Comparison of ENCODE assay signal across 13 mouse cellular contexts in genomic region chr3:58089344-58090139, GRCm38 (mm10).
A peak's percentile ranks its signal among the peaks of the same experiment; 100 is the strongest.
DNase-seq lines count a peak whose midpoint lies in the region; ATAC-seq and TF ChIP-seq lines count a peak whose summit lies in the region.
"Had no signal": no experiment of that assay in that cellular context is flagged by ENCODE, and none has a peak within 500 bp of the region (broad histone marks: within the 10 kb centered on the region; RNA-seq: fewer than 3 reads in every experiment).

No protein-coding gene starts in this region.

- CTCF ChIA-PET in Patski (lab: Charles Lee): interaction anchor here (1.5 to 1.8 kb wide), 2 partner anchors 25 to 244 kb away, joined by 4 to 6 read pairs; no protein-coding TSS in a partner anchor

- no peaks in the 10 kb centered on the region for H3K36me3 ChIP-seq in hindbrain, postnatal 0 days (ENCODE audit: insufficient read depth, low read length)
- H3K36me3 ChIP-seq in hindbrain, embryonic 11.5 days (ENCODE audit: control insufficient read depth, insufficient read depth, low read length): no peaks in the 10 kb centered on the region
- H3K36me3 ChIP-seq in kidney, embryonic 16.5 days (ENCODE audit: insufficient read depth, low read length): no peaks in the 10 kb centered on the region
- H3K36me3 ChIP-seq: forebrain, embryonic 12.5 days; heart, embryonic 12.5 days; intestine, embryonic 15.5 days; neural tube, embryonic 13.5 days had no signal

- H3K27me3 ChIP-seq in hindbrain, postnatal 0 days (ENCODE audit: insufficient read depth, low read length): no peaks in the 10 kb centered on the region
- no peaks in the 10 kb centered on the region for H3K27me3 ChIP-seq in hindbrain, embryonic 11.5 days (ENCODE audit: control insufficient read depth, insufficient read depth, low read length)
- no peaks in the 10 kb centered on the region for H3K27me3 ChIP-seq in Patski
- no peaks in the 10 kb centered on the region for H3K27me3 ChIP-seq in kidney, embryonic 16.5 days (ENCODE audit: insufficient read depth, low read length)
- H3K27me3 ChIP-seq: forebrain, embryonic 12.5 days; heart, embryonic 12.5 days; intestine, embryonic 15.5 days; megakaryocyte, embryonic 14.5 days; neural tube, embryonic 13.5 days had no signal

- H3K4me1 ChIP-seq in hindbrain, postnatal 0 days (ENCODE audit: insufficient read depth, low read length): no peaks in the 10 kb centered on the region
- no peaks in the 10 kb centered on the region for H3K4me1 ChIP-seq in hindbrain, embryonic 11.5 days (replicated peaks; ENCODE audit: control insufficient read depth, insufficient read depth, low read length)
- H3K4me1 ChIP-seq in kidney, embryonic 16.5 days (ENCODE audit: insufficient read depth, low read length): no peaks in the 10 kb centered on the region
- H3K4me1 ChIP-seq: forebrain, embryonic 12.5 days; heart, embryonic 12.5 days; intestine, embryonic 15.5 days; megakaryocyte, embryonic 14.5 days; neural tube, embryonic 13.5 days had no signal

- TF ChIP-seq CTCF in hindbrain, postnatal 0 days (IDR thresholded peaks at IDR 0.05; ENCODE audit: low read depth): no peak
- TF ChIP-seq CTCF in Patski (IDR thresholded peaks at IDR 0.05): peak; percentile 13

- H3K4me3 ChIP-seq in hindbrain, postnatal 0 days (ENCODE audit: low read length): no peak overlapping the region
- no peak overlapping the region for H3K4me3 ChIP-seq in hindbrain, embryonic 11.5 days (ENCODE audit: low read depth, low read length)
- H3K4me3 ChIP-seq in kidney, embryonic 16.5 days (ENCODE audit: low read length): no peak overlapping the region
- H3K4me3 ChIP-seq: forebrain, embryonic 12.5 days; heart, embryonic 12.5 days; intestine, embryonic 15.5 days; megakaryocyte, embryonic 14.5 days; neural tube, embryonic 13.5 days had no signal

- ATAC-seq in hindbrain, postnatal 0 days: 0 out of 2 replicates have a peak, but pooled peaks have one; percentile 18
- no peak for ATAC-seq in hindbrain, embryonic 11.5 days (ENCODE audit: low FRiP score)
- peak; percentile 65 for ATAC-seq in Patski
- ATAC-seq in kidney, embryonic 16.5 days (ENCODE audit: low FRiP score, low TSS enrichment): peak; percentile 63; the same call in 1 of the 2 replicates
- ATAC-seq in erythroid progenitor cell, adult 5-6 weeks (replicated peaks; ENCODE audit: low FRiP score, poor library complexity, severe bottlenecking): no peak
- ATAC-seq: intestine, embryonic 15.5 days had no signal

- H3K27ac ChIP-seq in hindbrain, postnatal 0 days: no peak overlapping the region; the same call in 1 of the 2 replicates
- no peak overlapping the region for H3K27ac ChIP-seq in hindbrain, embryonic 11.5 days (ENCODE audit: low read depth, low read length)
- peak overlapping the region; percentile 16; the same call in 1 of the 2 replicates for H3K27ac ChIP-seq in kidney, embryonic 16.5 days (ENCODE audit: low read length)
- H3K27ac ChIP-seq: forebrain, embryonic 12.5 days; intestine, embryonic 15.5 days; neural tube, embryonic 13.5 days had no signal

- H3K4me2 ChIP-seq in hindbrain, postnatal 0 days (ENCODE audit: low read depth, low read length): 0 out of 2 replicates have a peak overlapping the region, but pooled peaks have one; percentile 34
- H3K4me2 ChIP-seq in hindbrain, embryonic 11.5 days (replicated peaks; ENCODE audit: low read depth, low read length): no peak overlapping the region
- H3K4me2 ChIP-seq in kidney, embryonic 16.5 days (replicated peaks; ENCODE audit: low read depth, low read length): no peak overlapping the region
- H3K4me2 ChIP-seq: forebrain, embryonic 12.5 days; heart, embryonic 12.5 days; intestine, embryonic 15.5 days; neural tube, embryonic 13.5 days had no signal

- DNase-seq in hindbrain, postnatal 0 days (ENCODE audit: low spot score): peak; percentile 45
- no peak for DNase-seq in hindbrain, embryonic 11.5 days (ENCODE audit: low spot score)
- peak; percentile 99 for DNase-seq in Patski (ENCODE audit: low read depth, low spot score)
- DNase-seq in cerebellum, adult 11-12 months: peak; percentile 46
- DNase-seq in embryo, embryonic 10 days (ENCODE audit: low spot score): no peak
- no peak for DNase-seq in adrenal gland, postnatal 10 days

- WGBS in hindbrain, postnatal 0 days: 61% methylated on average over 24 of the region's 24 CpGs
- WGBS in hindbrain, embryonic 11.5 days: 89% methylated on average over 24 of the region's 24 CpGs
- 76% methylated on average over 24 of the region's 24 CpGs for WGBS in kidney, embryonic 16.5 days

- in situ Hi-C loops in Patski (cut with MboI; ENCODE audit: low pct_unique_long_range_greater_than_20kb): no loop called here

- POLR2A ChIA-PET in Patski (lab: Charles Lee): interaction anchor here (0.6 to 0.8 kb wide), 2 partner anchors 61 to 243 kb away, joined by 3 to 5 read pairs; no protein-coding TSS in a partner anchor

- H3K9me3 ChIP-seq in hindbrain, postnatal 0 days (ENCODE audit: low read length): no peaks in the 10 kb centered on the region
- no peaks in the 10 kb centered on the region for H3K9me3 ChIP-seq in hindbrain, embryonic 11.5 days (ENCODE audit: control insufficient read depth, low read length)
- H3K9me3 ChIP-seq in kidney, embryonic 16.5 days (ENCODE audit: low read length): no peaks in the 10 kb centered on the region
- H3K9me3 ChIP-seq: forebrain, embryonic 12.5 days; heart, embryonic 12.5 days; intestine, embryonic 15.5 days; neural tube, embryonic 13.5 days had no signal

- H3K9ac ChIP-seq in hindbrain, postnatal 0 days (replicated peaks; ENCODE audit: low read length): no peak overlapping the region
- no peak overlapping the region for H3K9ac ChIP-seq in hindbrain, embryonic 11.5 days (ENCODE audit: low read depth, low read length)
- no peak overlapping the region for H3K9ac ChIP-seq in kidney, embryonic 16.5 days (replicated peaks; ENCODE audit: low read length)
- H3K9ac ChIP-seq: forebrain, embryonic 12.5 days; heart, embryonic 12.5 days; intestine, embryonic 15.5 days; neural tube, embryonic 13.5 days had no signal

Comparison
In these comparisons a context has a peak if more than half of its experiments do, and no peak if none do; other contexts are left out.
1. ATAC-seq: peak in hindbrain, postnatal 0 days (single experiment), Patski (single experiment) and kidney, embryonic 16.5 days (single experiment); none in hindbrain, embryonic 11.5 days (single experiment) and erythroid progenitor cell, adult 5-6 weeks (single experiment).
2. DNase-seq: peak in hindbrain, postnatal 0 days (single experiment), Patski (single experiment) and cerebellum, adult 11-12 months (single experiment); none in hindbrain, embryonic 11.5 days (single experiment), embryo, embryonic 10 days (single experiment) and adrenal gland, postnatal 10 days (single experiment).